Mouse (Mus musculus) neural tube, embryonic 15.5 days (tissue): Measurements from ENCODE around the gene Ythdf2. TPM values are rescaled to one million over a fixed set of nuclear protein-coding genes. Genes with fewer than 3 reads are reported as not detected.

Experiments used
- ATAC-seq: fragments of 200-750 bp; cut with Nextera tagmentation; 2 replicates; pipeline ENCODE4 v1.8.0; 2017; ENCODE audit warnings: mild to moderate bottlenecking, moderate TSS enrichment, moderate library complexity; ENCODE audit not compliant: low FRiP score
- H3K27ac ChIP-seq: fragments of 300-500 bp; sonication (generic); replicated peaks from 2 replicates; pipeline ENCODE4 v1.5.1; 2015; ENCODE audit warnings: mild to moderate bottlenecking, inconsistent platforms
- H3K27me3 ChIP-seq: fragments of 300-500 bp; sonication (generic); replicated peaks from 2 replicates; pipeline ENCODE4 v1.6.1; 2015; ENCODE audit warnings: inconsistent platforms
- H3K36me3 ChIP-seq: fragments of 300-500 bp; sonication (generic); 2 replicates; pipeline ENCODE4 v1.6.1; 2015; ENCODE audit warnings: inconsistent platforms
- H3K4me1 ChIP-seq: fragments of 300-500 bp; sonication (generic); 2 replicates; pipeline ENCODE4 v1.6.1; 2015; ENCODE audit warnings: inconsistent platforms
- H3K4me2 ChIP-seq: fragments of 300-500 bp; sonication (generic); 2 replicates; pipeline ENCODE4 v1.6.1; 2015; ENCODE audit warnings: inconsistent platforms, mild to moderate bottlenecking, moderate library complexity
- H3K4me3 ChIP-seq: fragments of 300-500 bp; sonication (generic); replicated peaks from 2 replicates; pipeline ENCODE4 v1.5.1; 2015; ENCODE audit warnings: mild to moderate bottlenecking, inconsistent platforms
- H3K9ac ChIP-seq: fragments of 300-500 bp; sonication (generic); replicated peaks from 2 replicates; pipeline ENCODE4 v1.6.1; 2015; ENCODE audit warnings: mild to moderate bottlenecking, inconsistent platforms
- H3K9me3 ChIP-seq: fragments of 300-500 bp; sonication (generic); replicated peaks from 2 replicates; pipeline ENCODE4 v1.6.1; 2016; ENCODE audit warnings: inconsistent platforms
- WGBS: fragments of 180-500 bp; shearing (Covaris S2); methylation state at CpG from one replicate; pipeline ENCODE4 v1.1.7; 2015; ENCODE audit warnings: mixed read lengths; 5-methylcytosine and 5-hydroxymethylcytosine counted together
- polyA plus RNA-seq: library from polyadenylated mRNA; unstranded; fragments of >200 nt; fragmentation: Nextera tagmentation; extraction: Ambion mirVana; gene quantifications from 2 replicates; pipeline ENCODE4 v1.2.1, GENCODE M21; 2015

The Ythdf2 gene
- 97.4 and 104 TPM in 2 replicates for polyA plus RNA-seq

GRCm38 (mm10) chr4:132211953-132212734 lies at the start of gene Ythdf2:
TSS of gene Ythdf2 (minus strand) at chr4:132212303.
- H3K27ac ChIP-seq = peak within 1 kb of the TSS; percentile 95
- no peaks in the 10 kb centered on the region for H3K27me3 ChIP-seq
- peak within 1 kb of the TSS; percentile 96 for H3K9ac ChIP-seq
- peaks cover 14% of the 10 kb centered on the region for H3K36me3 ChIP-seq
- peak within 1 kb of the TSS; percentile 83 for H3K4me2 ChIP-seq
- no peaks in the 10 kb centered on the region for H3K9me3 ChIP-seq
- ATAC-seq = peak; percentile 98
- WGBS = 1% methylated on average over 75 of the region's 78 CpGs
- H3K4me3 ChIP-seq = peak within 1 kb of the TSS; percentile 97
- peaks cover 24% of the 10 kb centered on the region for H3K4me1 ChIP-seq

DNA sequence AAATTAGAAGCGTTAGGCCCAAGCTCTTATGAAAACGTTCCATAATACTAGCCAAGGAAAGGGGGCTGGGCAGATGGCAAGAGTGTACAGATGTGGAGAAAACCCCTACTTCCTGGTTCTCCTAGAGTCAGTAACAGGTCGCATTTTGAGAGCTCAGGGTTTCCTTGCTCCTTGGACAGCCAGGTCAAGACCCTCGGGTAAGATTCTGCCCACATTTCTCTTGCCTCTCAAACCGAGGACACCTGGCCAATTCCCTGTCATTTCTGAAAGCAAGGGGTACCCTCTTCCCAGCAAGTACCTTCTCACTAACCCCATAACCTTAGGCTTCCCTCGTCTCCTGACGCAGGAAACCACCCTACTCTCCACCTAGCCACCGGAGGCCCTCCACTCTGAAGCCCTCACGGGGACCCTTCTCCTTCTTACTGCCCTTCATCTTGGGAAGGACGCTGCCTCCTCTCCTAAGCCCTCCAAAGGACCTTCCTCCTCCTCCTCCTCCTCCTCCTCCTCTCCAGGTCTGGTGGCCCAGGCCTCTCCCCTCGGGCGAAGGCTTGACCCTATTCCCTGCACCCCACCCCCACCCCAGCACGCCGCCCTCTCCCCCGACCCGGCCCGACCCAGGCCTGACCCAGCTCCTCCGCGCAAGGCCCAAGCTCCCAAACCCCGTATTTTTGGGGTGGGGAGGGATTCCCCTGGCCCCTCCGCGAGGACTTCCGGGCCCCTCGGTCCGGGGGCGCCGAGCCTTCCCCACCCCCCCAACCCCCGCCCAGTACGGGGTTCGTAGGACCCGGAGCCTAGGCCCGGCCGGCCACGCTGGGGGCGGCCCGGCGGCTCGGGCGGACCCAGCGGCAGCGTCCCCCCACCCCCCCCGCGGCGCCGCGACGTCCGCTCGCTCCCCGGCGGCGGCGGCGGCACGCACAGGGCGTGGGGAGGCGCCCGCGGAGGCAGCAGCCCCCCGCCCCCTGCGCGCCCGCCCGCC lies 48.6 kb upstream of the Ythdf2 start:
- ATAC-seq = peak; percentile 77
- WGBS = 3% methylated on average over 52 of the region's 64 CpGs
- Histone ChIP-seq H3K9ac (peak overlapping the region; percentile 80), H3K27me3 (no peaks in the 10 kb centered on the region), H3K4me3 (peak overlapping the region; percentile 60), H3K4me2 (peak overlapping the region; percentile 77), H3K36me3 (no peaks in the 10 kb centered on the region), H3K27ac (peak overlapping the region; percentile 89), H3K4me1 (peaks cover 30% of the 10 kb centered on the region), H3K9me3 (no peaks in the 10 kb centered on the region)

DNA sequence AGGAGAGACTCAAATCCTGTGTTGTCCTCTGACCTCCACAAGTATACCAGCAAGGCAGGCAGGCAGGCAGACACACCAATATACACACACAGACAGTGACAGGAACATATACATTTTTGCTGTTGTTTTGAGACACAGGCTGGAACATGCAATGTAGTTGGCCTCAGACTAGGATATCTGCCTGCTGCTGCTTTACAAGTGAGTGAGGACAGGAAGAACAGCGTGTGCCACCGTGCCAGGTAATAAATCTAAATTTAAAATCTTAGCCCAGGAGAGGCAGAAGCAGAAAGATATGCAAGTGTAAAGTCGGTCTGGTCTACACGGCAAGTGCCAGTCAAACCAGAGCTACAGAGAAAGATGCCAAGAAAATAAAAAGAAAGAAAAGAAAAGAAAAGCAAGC lies 47.1 kb upstream of the Ythdf2 start:
- Histone ChIP-seq H3K4me3 (no peak overlapping the region), H3K4me1 (peaks cover 30% of the 10 kb centered on the region), H3K9ac (no peak overlapping the region), H3K27ac (no peak overlapping the region), H3K9me3 (no peaks in the 10 kb centered on the region), H3K4me2 (peak overlapping the region; percentile 77; the same call in 1 of the 2 replicates), H3K36me3 (no peaks in the 10 kb centered on the region), H3K27me3 (no peaks in the 10 kb centered on the region)
- WGBS = 79% methylated on average over 4 of the region's 4 CpGs
- ATAC-seq = no peak

DNA sequence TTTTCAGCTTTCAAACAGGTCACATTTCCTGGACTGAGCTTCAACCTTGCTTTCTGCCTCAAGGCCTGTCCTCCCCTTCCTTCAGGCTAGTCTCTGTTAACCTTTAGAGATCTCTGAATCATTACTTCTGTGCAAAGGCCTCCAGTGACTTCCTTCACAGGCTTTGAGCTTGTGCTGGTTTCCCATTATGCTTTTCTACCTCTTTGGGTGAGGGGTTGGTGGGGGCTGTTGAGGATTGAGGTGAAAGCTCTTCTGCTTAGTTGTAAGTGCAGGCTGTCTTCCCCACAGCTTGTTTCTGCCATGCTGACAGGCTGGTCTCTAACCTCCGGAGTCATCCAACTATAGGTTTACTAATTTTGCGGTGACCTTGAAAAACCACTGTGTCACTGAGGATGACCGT lies 44.3 kb upstream of the Ythdf2 start:
- Histone ChIP-seq H3K9ac (no peak overlapping the region), H3K4me3 (no peak overlapping the region), H3K27ac (no peak overlapping the region), H3K36me3 (peaks cover 4% of the 10 kb centered on the region), H3K9me3 (no peaks in the 10 kb centered on the region), H3K4me1 (peaks cover 22% of the 10 kb centered on the region), H3K4me2 (no peak overlapping the region), H3K27me3 (no peaks in the 10 kb centered on the region)
- ATAC-seq = no peak
- WGBS = 95% methylated on average over 3 of the region's 3 CpGs

- Histone ChIP-seq H3K4me2 (no peak overlapping the region), H3K9me3 (no peaks in the 10 kb centered on the region), H3K27me3 (no peaks in the 10 kb centered on the region), H3K4me1 (peaks cover 15% of the 10 kb centered on the region), H3K36me3 (peaks cover 18% of the 10 kb centered on the region), H3K27ac (no peak overlapping the region), H3K4me3 (no peak overlapping the region), H3K9ac (no peak overlapping the region)
- 78% methylated on average over 3 of the region's 3 CpGs for WGBS
- no peak for ATAC-seq
Measured at GRCm38 (mm10) chr4:132254986-132255385, 42.9 kb upstream of the Ythdf2 start.

DNA sequence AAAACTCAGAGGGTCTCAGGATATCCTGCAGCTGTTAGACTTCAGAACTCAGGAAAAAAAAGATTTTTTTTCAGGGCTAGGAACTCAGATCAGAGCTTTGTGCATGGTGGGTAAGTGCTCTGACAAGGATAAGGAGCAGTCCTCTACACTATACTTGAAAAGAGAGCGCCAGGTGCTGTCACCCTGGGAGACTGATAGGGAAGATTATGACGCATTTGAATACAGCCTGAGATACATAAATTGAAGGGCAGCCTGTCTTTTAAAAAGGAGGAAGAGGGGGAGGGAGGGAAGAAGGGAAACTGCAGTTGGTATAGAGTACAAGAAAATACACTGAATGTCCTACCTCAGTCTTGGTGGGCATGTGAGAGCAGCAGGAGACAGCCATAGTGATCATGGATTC lies 41.5 kb upstream of the Ythdf2 start:
- H3K36me3 ChIP-seq = peaks cover 23% of the 10 kb centered on the region
- no peak overlapping the region for H3K4me2 ChIP-seq
- H3K27me3 ChIP-seq = no peaks in the 10 kb centered on the region
- no peak overlapping the region for H3K9ac ChIP-seq
- no peaks in the 10 kb centered on the region for H3K9me3 ChIP-seq
- H3K4me1 ChIP-seq = peaks cover 1% of the 10 kb centered on the region; the same call in 1 of the 2 replicates
- ATAC-seq = no peak
- 84% methylated on average over 2 of the region's 2 CpGs for WGBS
- no peak overlapping the region for H3K27ac ChIP-seq
- no peak overlapping the region for H3K4me3 ChIP-seq

DNA sequence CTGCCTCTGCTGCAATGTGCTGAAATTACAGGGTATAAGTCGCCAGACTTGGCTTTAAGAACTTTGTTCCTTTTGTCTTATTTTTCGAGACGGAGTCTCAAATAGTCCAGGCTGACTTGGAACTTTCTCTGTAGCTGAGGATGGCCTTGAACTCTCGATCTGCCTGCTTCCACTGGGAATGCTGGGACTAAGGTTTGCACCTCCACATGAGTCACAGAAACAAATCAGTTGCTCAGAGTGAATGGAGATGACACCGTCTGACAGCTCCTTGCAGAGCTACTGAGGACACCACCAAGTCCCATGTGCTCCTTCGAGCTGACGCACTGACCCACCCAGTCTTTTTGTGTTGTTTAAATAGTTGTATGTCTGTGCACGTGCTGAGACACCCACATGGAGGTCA lies 41.0 kb upstream of the Ythdf2 start:
- 91% methylated on average over 8 of the region's 8 CpGs for WGBS
- Histone ChIP-seq H3K27me3 (no peaks in the 10 kb centered on the region), H3K9ac (no peak overlapping the region)

GRCm38 (mm10) chr4:132251596-132251995 lies 39.5 kb upstream of the Ythdf2 start:
- H3K36me3 ChIP-seq = peaks cover 39% of the 10 kb centered on the region
- no peak for ATAC-seq
- H3K9ac ChIP-seq = no peak overlapping the region
- no peaks in the 10 kb centered on the region for H3K4me1 ChIP-seq
- WGBS = 93% methylated on average over 9 of the region's 9 CpGs
- H3K9me3 ChIP-seq = no peaks in the 10 kb centered on the region
- no peak overlapping the region for H3K27ac ChIP-seq
- H3K27me3 ChIP-seq = no peaks in the 10 kb centered on the region
- H3K4me3 ChIP-seq = no peak overlapping the region
- no peak overlapping the region for H3K4me2 ChIP-seq

More for the DNA sequence above, 41.0 kb upstream of the Ythdf2 start:
- Histone ChIP-seq H3K36me3 (peaks cover 26% of the 10 kb centered on the region), H3K4me3 (no peak overlapping the region), H3K4me2 (no peak overlapping the region), H3K27ac (no peak overlapping the region), H3K4me1 (no peaks in the 10 kb centered on the region), H3K9me3 (no peaks in the 10 kb centered on the region)
- no peak for ATAC-seq

DNA sequence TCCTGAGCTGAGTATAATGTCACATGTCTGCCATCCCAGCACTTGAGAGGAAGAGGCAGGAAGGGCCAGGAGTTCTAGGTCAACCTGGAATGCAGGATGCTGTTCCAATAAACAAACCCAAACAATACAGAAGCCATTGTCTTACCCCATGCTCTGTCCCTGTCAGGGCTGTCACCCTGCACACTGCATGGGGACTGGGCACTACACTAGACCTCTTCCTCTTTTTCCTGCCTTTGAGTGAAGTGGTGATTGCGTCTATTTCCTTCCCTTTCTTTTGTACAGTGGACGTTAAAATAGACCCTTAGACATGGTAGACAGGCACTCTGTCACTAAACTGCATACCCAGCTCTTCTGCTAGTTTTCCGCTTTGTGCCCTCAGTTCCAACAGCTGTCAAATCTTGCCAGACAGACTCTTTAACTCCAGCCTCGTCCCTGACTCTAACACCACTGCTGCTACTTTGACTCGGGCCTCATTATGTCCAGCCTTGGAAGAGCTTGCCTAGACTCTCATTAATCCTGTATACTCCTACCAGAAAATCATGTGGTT lies 35.4 kb upstream of the Ythdf2 start:
- Histone ChIP-seq H3K4me2 (no peak overlapping the region), H3K4me3 (no peak overlapping the region), H3K36me3 (peaks cover 65% of the 10 kb centered on the region), H3K9me3 (no peaks in the 10 kb centered on the region), H3K4me1 (no peaks in the 10 kb centered on the region), H3K27ac (no peak overlapping the region), H3K9ac (no peak overlapping the region), H3K27me3 (no peaks in the 10 kb centered on the region)
- 90% methylated on average over 5 of the region's 5 CpGs for WGBS
- ATAC-seq = no peak

DNA sequence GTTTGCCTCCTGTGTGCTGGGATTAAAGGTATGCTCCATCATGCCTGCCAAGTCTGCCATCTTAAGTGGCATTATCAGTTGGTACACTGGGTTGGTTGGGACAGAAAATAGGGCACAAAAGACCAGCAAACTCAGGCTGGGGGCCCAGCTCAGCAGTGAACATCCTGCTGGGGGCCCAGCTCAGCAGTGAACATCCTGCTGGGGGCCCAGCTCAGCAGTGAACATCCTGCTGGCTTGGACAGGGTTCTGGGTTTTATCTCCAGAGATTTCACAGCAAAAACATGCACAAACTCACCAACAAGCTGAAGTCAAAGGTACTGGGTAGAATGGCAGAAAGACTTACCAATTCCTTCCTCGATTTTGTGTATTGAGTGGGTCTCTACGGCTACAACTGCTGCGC lies 33.5 kb upstream of the Ythdf2 start:
- Histone ChIP-seq H3K27me3 (no peaks in the 10 kb centered on the region), H3K36me3 (peaks cover 69% of the 10 kb centered on the region), H3K4me1 (no peaks in the 10 kb centered on the region), H3K9ac (no peak overlapping the region), H3K4me3 (no peak overlapping the region), H3K4me2 (no peak overlapping the region), H3K9me3 (no peaks in the 10 kb centered on the region), H3K27ac (no peak overlapping the region)
- no peak for ATAC-seq
- WGBS = 96% methylated on average over 3 of the region's 3 CpGs

- no peak for ATAC-seq
- no peaks in the 10 kb centered on the region for H3K4me1 ChIP-seq
- no peaks in the 10 kb centered on the region for H3K9me3 ChIP-seq
- H3K27ac ChIP-seq = no peak overlapping the region
- peaks cover 72% of the 10 kb centered on the region for H3K36me3 ChIP-seq
- H3K4me2 ChIP-seq = no peak overlapping the region
- no peak overlapping the region for H3K4me3 ChIP-seq
- WGBS = 93% methylated on average over 3 of the region's 3 CpGs
- H3K27me3 ChIP-seq = no peaks in the 10 kb centered on the region
- H3K9ac ChIP-seq = no peak overlapping the region
Measured at GRCm38 (mm10) chr4:132241208-132241607, 29.1 kb upstream of the Ythdf2 start.
